Mouse (Mus musculus) intestine, postnatal 0 days (tissue): ENCODE results near the gene Pkd1l2. TPM values are rescaled to one million over a fixed set of nuclear protein-coding genes. Genes with fewer than 3 reads are reported as not detected.

Source experiments
- ATAC-seq: fragments of 200-750 bp; cut with Nextera tagmentation; 2 replicates; pipeline ENCODE4 v1.8.0; 2017; ENCODE audit warnings: mild to moderate bottlenecking, moderate TSS enrichment, moderate library complexity
- H3K27ac ChIP-seq: fragments of 300-500 bp; sonication (generic); 2 replicates; pipeline ENCODE4 v1.5.1; 2014; ENCODE audit warnings: mild to moderate bottlenecking, low read depth, low read length, moderate library complexity
- H3K27me3 ChIP-seq: fragments of 300-500 bp; sonication (generic); replicated peaks from 2 replicates; pipeline ENCODE4 v1.6.1; 2014; ENCODE audit warnings: low read length, mixed read lengths; ENCODE audit not compliant: control insufficient read depth, insufficient read depth
- H3K36me3 ChIP-seq: fragments of 300-500 bp; sonication (generic); 2 replicates; pipeline ENCODE4 v1.6.1; 2014; ENCODE audit warnings: mild to moderate bottlenecking, moderate library complexity; ENCODE audit not compliant: control insufficient read depth, insufficient read depth
- H3K4me1 ChIP-seq: fragments of 300-500 bp; sonication (generic); replicated peaks from 2 replicates; pipeline ENCODE4 v1.6.1; 2014; ENCODE audit warnings: antibody characterized with exemption, low read length, mixed read lengths; ENCODE audit not compliant: control insufficient read depth, insufficient read depth
- H3K4me2 ChIP-seq: fragments of 300-500 bp; sonication (generic); replicated peaks from 2 replicates; pipeline ENCODE4 v1.6.1; 2014; ENCODE audit warnings: low read depth, mild to moderate bottlenecking, moderate library complexity
- H3K4me3 ChIP-seq: fragments of 300-500 bp; sonication (generic); 2 replicates; pipeline ENCODE4 v1.5.1; 2014; ENCODE audit warnings: low read depth, low read length
- H3K9ac ChIP-seq: fragments of 300-500 bp; sonication (generic); 2 replicates; pipeline ENCODE4 v1.6.1; 2014; ENCODE audit warnings: mild to moderate bottlenecking, low read depth, low read length
- H3K9me3 ChIP-seq: fragments of 300-500 bp; sonication (generic); 2 replicates; pipeline ENCODE4 v1.6.1; 2016; ENCODE audit warnings: mixed run types; ENCODE audit not compliant: control insufficient read depth
- CTCF ChIP-seq: sonication (generic); IDR thresholded peaks from 2 replicates; pipeline ENCODE4 v1.5.1; 2016; ENCODE audit warnings: low read depth, mild to moderate bottlenecking, control low read depth, antibody characterized with exemption, moderate library complexity
- WGBS: fragments of 180-500 bp; shearing (Covaris S2); extraction: QIAGEN DNeasy Blood & Tissue Kit; methylation state at CpG from one replicate; pipeline ENCODE4 v1.1.7; 2014; 5-methylcytosine and 5-hydroxymethylcytosine counted together
- polyA plus RNA-seq: library from polyadenylated mRNA; unstranded; fragments of >200 nt; fragmentation: Nextera tagmentation; extraction: Ambion mirVana; gene quantifications from 2 replicates; pipeline ENCODE4 v1.2.1, GENCODE M21; 2015

Pkd1l2 gene
- polyA plus RNA-seq, 1 experiment from 2014 or later = 0.33 TPM

DNA sequence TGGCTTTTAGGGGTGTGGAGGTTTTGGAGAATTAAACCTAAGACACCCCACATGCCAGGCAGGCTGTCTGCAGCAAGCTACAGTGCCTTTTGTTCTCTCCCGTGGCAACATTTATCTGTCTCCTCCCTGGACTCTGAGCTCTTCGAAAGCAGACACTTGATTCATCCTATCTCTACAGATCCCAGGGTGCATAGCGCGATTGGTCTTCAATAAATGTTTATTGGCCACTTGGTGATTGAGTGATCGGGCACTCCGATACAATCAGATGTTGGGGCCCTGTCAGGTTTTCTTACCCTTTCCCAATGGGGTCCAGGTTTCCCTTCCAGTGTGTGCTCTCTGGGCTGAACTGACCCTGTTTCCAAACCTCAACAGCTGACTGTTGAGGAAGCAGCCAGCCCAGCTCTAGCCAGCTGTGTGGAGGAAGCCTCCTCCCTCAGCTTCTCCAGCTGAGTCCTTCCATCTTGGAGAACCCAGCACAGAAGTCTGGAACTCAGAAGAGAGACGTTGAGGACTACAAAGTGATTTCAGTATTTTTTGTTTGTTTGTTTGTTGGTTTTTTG, 3.8 kb downstream of the Pkd1l2 start:
- TF ChIP-seq CTCF = no peak
- Histone ChIP-seq H3K27me3 (peaks cover 3% of the 10 kb centered on the region; the same call in 1 of the 2 replicates), H3K9ac (no peak overlapping the region), H3K36me3 (no peaks in the 10 kb centered on the region), H3K4me1 (no peaks in the 10 kb centered on the region), H3K9me3 (no peaks in the 10 kb centered on the region), H3K27ac (no peak overlapping the region), H3K4me3 (no peak overlapping the region), H3K4me2 (no peak overlapping the region)
- WGBS = 52% methylated on average over 7 of the region's 7 CpGs
- ATAC-seq = peak; percentile 51

DNA sequence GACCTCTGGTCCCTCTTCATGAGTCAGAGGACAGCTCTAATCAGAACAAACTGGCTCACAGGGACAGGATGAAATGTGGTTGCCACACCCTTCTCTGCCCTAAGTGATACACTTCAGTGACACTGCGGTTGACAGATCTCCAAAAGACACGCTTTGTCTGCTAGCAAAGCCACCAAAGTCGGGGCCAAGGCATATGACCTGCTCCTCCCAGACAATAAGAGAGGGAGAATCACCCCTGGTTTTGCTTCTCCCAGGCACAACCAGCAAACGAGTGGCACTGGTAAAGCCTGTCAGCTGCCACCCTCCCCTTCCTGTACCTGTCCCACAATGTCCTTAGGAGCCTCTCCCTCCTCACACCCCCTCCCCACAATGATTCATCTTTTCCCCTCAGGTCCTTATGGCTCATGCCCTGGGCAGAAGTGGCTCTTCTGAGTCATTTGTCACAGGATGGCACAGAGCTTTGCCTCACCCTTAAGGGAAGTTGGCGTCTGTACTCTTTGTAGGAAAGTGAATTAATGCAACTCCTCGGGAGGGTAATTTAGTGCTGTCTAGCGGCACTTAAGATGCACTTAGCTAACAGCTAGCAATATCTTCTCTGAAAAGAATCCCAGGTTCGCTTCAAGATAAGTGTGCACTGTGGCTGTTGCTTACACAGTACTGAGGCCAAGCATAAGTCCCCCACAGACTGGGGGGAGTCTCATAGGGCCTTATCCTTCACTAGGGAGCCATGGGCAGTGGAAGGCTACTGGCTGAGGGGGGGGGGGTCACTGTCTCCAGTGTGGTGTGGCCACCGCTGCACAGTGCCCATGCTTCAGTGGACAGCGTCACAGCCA, 7.7 kb downstream of the Pkd1l2 start:
- Histone ChIP-seq H3K4me3 (no peak overlapping the region), H3K4me1 (no peaks in the 10 kb centered on the region), H3K27me3 (no peaks in the 10 kb centered on the region), H3K9me3 (no peaks in the 10 kb centered on the region), H3K27ac (no peak overlapping the region), H3K9ac (no peak overlapping the region), H3K4me2 (no peak overlapping the region), H3K36me3 (no peaks in the 10 kb centered on the region)
- 58% methylated on average over 10 of the region's 10 CpGs for WGBS
- ATAC-seq = no peak
- TF ChIP-seq CTCF = no peak

DNA sequence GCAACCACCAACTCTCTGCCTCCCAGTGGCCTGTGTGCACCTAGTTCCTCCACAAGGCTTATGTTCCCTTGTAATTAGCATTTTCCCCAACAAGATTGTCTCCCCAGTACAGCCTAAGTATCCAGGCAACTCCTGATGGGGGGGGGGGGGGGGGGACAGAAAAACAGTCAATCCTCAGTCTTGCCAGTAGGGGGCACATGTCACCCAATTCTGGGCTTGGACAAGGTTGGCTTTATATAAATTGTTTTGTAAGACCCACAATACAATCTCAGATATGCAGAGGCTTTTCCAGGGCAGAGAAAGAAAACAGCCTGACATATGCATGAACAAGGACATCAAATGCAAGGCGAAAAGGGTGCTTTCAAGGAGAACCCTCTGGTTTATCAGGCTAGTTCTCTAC, 12.5 kb downstream of the Pkd1l2 start:
- 71% methylated on average over 1 of the region's 1 CpGs for WGBS
- no peak overlapping the region for H3K4me3 ChIP-seq
- no peaks in the 10 kb centered on the region for H3K36me3 ChIP-seq
- H3K27me3 ChIP-seq = peaks cover 3% of the 10 kb centered on the region; the same call in 1 of the 2 replicates
- H3K9me3 ChIP-seq = no peaks in the 10 kb centered on the region
- ATAC-seq = no peak
- H3K4me1 ChIP-seq = no peaks in the 10 kb centered on the region
- no peak overlapping the region for H3K27ac ChIP-seq
- no peak overlapping the region for H3K4me2 ChIP-seq
- TF ChIP-seq CTCF = peak; percentile 69
- H3K9ac ChIP-seq = no peak overlapping the region

DNA sequence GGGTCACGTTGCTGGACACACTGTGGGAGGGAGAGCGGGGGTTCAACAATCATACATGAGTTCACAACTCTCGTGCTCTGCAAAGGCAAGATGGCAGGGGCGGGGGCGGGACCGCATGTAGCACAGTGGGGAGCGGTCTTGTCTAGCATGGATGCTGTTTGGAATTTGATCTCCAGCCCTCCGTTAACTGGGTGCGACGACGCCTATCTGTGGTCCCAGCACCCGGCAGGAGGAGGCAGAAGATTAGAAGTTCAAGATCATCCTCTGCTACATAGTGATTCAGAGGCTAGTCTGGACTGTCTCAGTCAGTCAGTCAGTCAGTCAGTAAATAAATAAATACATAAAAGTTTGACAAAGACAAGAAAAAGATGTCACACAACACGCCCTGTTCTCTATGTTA, 14.0 kb downstream of the Pkd1l2 start:
- H3K27ac ChIP-seq = no peak overlapping the region
- no peaks in the 10 kb centered on the region for H3K36me3 ChIP-seq

DNA sequence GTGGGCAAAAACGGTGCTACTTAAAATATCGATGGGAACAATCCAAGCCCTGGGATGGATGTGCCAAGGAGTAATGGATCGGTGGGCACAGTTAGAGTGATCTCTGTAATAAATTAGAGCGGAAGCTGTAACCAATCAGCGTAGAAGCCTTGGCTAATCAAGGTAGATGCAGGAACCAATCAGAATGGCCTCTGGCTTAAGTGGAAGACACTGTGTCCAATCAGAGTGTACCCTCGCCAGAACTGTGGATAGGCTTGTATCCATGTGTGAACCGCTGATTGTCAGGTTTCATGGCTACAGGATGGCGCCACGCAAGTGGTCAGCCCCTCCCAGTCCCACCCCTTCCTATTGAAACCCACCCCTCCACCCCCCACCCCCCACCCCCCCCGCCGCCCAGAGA, 14.9 kb downstream of the Pkd1l2 start:
- Histone ChIP-seq H3K4me3 (no peak overlapping the region), H3K9me3 (no peaks in the 10 kb centered on the region), H3K4me2 (no peak overlapping the region), H3K9ac (no peak overlapping the region), H3K4me1 (no peaks in the 10 kb centered on the region), H3K27ac (no peak overlapping the region), H3K27me3 (peaks cover 3% of the 10 kb centered on the region; the same call in 1 of the 2 replicates), H3K36me3 (no peaks in the 10 kb centered on the region)
- WGBS = 81% methylated on average over 11 of the region's 11 CpGs
- no peak for ATAC-seq
- no peak for TF ChIP-seq CTCF

More for the DNA sequence above, 14.0 kb downstream of the Pkd1l2 start:
- Histone ChIP-seq H3K9ac (no peak overlapping the region), H3K4me3 (no peak overlapping the region), H3K27me3 (peaks cover 3% of the 10 kb centered on the region; the same call in 1 of the 2 replicates), H3K4me2 (no peak overlapping the region), H3K4me1 (no peaks in the 10 kb centered on the region), H3K9me3 (no peaks in the 10 kb centered on the region)
- ATAC-seq = no peak
- no peak for TF ChIP-seq CTCF
- WGBS = 62% methylated on average over 13 of the region's 13 CpGs

DNA sequence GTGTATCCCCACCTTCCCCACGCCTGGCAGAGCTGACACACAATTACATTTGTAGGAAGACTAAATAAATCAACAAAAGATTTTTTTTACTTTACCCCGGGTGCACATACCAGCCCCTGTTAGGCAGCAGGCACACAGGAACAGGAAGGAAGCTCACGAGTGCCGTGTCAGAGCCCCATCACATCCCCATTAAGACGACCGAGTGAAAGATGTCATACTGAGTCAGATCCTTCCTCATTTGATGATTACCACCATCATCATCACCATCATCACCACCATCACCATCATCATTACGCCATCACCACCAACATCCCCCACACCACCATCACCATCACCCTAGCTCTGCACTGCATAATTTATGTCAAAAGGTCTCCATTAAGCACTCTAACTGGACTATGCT, 15.3 kb downstream of the Pkd1l2 start:
- Histone ChIP-seq H3K27ac (no peak overlapping the region), H3K9me3 (no peaks in the 10 kb centered on the region), H3K4me3 (no peak overlapping the region), H3K4me2 (no peak overlapping the region), H3K4me1 (no peaks in the 10 kb centered on the region), H3K27me3 (peaks cover 3% of the 10 kb centered on the region; the same call in 1 of the 2 replicates), H3K36me3 (no peaks in the 10 kb centered on the region), H3K9ac (no peak overlapping the region)
- no peak for TF ChIP-seq CTCF
- WGBS = 82% methylated on average over 7 of the region's 7 CpGs
- no peak for ATAC-seq
